Mouse (Mus musculus) embryonic facial prominence, embryonic 14.5 days (tissue): ENCODE data around the gene Arhgap45. TPM values are rescaled to one million over a fixed set of nuclear protein-coding genes. Genes with fewer than 3 reads are reported as not detected.

Experiments used
- ATAC-seq: fragments of 200-750 bp; cut with Nextera tagmentation; 2 replicates; pipeline ENCODE4 v1.8.0; 2017; ENCODE audit warnings: low read depth, moderate number of reproducible peaks, moderate TSS enrichment
- DNase-seq: peaks from one replicate; pipeline ENCODE4 v3.0.0-alpha.2; 2015; ENCODE audit warnings: low spot score
- H3K27ac ChIP-seq: fragments of 300-500 bp; sonication (generic); replicated peaks from 2 replicates; pipeline ENCODE4 v1.5.1; 2014; ENCODE audit warnings: low read depth, mild to moderate bottlenecking, low read length, moderate library complexity
- H3K27me3 ChIP-seq: fragments of 300-500 bp; sonication (generic); replicated peaks from 2 replicates; pipeline ENCODE4 v1.6.1; 2014; ENCODE audit warnings: low read length; ENCODE audit not compliant: control insufficient read depth, insufficient read depth
- H3K36me3 ChIP-seq: fragments of 300-500 bp; sonication (generic); 2 replicates; pipeline ENCODE4 v1.6.1; 2014; ENCODE audit warnings: low read length, mixed read lengths; ENCODE audit not compliant: control insufficient read depth, insufficient read depth
- H3K4me1 ChIP-seq: fragments of 300-500 bp; sonication (generic); 2 replicates; pipeline ENCODE4 v1.6.1; 2014; ENCODE audit warnings: antibody characterized with exemption, low read length; ENCODE audit not compliant: control insufficient read depth, insufficient read depth
- H3K4me2 ChIP-seq: fragments of 300-500 bp; sonication (generic); 2 replicates; pipeline ENCODE4 v1.6.1; 2014; ENCODE audit warnings: low read depth, mild to moderate bottlenecking, low read length, moderate library complexity, mixed read lengths
- H3K4me3 ChIP-seq: fragments of 300-500 bp; sonication (generic); 2 replicates; pipeline ENCODE4 v1.5.1; 2014; ENCODE audit warnings: low read depth, mild to moderate bottlenecking, low read length
- H3K9ac ChIP-seq: fragments of 300-500 bp; sonication (generic); 2 replicates; pipeline ENCODE4 v1.6.1; 2014; ENCODE audit warnings: low read depth, mild to moderate bottlenecking, low read length, moderate library complexity, mixed read lengths
- H3K9me3 ChIP-seq: fragments of 300-500 bp; sonication (generic); 2 replicates; pipeline ENCODE4 v1.6.1; 2016; ENCODE audit warnings: low read length; ENCODE audit not compliant: control insufficient read depth
- WGBS: fragments of 180-500 bp; shearing (Covaris S2); extraction: QIAGEN DNeasy Blood & Tissue Kit; methylation state at CpG from one replicate; pipeline ENCODE4 v1.1.7; 2014; 5-methylcytosine and 5-hydroxymethylcytosine counted together
- polyA plus RNA-seq: library from polyadenylated mRNA; unstranded; fragments of >200 nt; fragmentation: Nextera tagmentation; extraction: Ambion mirVana; gene quantifications from 2 replicates; pipeline ENCODE4 v1.2.1, GENCODE M21; 2014

Gene Arhgap45
- polyA plus RNA-seq, 1 experiment from 2014 or later: 4.4 TPM

GRCm38 (mm10) chr10:79997819-79998218 is 18.6 kb upstream of the Arhgap45 start:
- 6% methylated on average over 14 of the region's 15 CpGs for WGBS
- DNase-seq (no peak), ATAC-seq (no peak)
- H3K4me2 ChIP-seq: peak overlapping the region; percentile 92
- H3K27ac ChIP-seq: no peak overlapping the region
- H3K4me3 ChIP-seq: peak overlapping the region; percentile 51
- no peaks in the 10 kb centered on the region for H3K9me3 ChIP-seq
- peaks cover 7% of the 10 kb centered on the region for H3K27me3 ChIP-seq
- peaks cover 11% of the 10 kb centered on the region; the same call in 1 of the 2 replicates for H3K4me1 ChIP-seq
- H3K36me3 ChIP-seq: peaks cover 27% of the 10 kb centered on the region
- no peak overlapping the region for H3K9ac ChIP-seq

- DNase-seq (peak; percentile 70), ATAC-seq (no peak; the same call in 1 of the 2 replicates)
- Histone ChIP-seq H3K9ac (no peak overlapping the region), H3K4me1 (peaks cover 22% of the 10 kb centered on the region; the same call in 1 of the 2 replicates), H3K4me2 (no peak overlapping the region), H3K27ac (no peak overlapping the region), H3K4me3 (no peak overlapping the region), H3K27me3 (peaks cover 10% of the 10 kb centered on the region), H3K36me3 (no peaks in the 10 kb centered on the region), H3K9me3 (no peaks in the 10 kb centered on the region)
- WGBS: 83% methylated on average over 7 of the region's 9 CpGs
Measured at GRCm38 (mm10) chr10:80001945-80002344, 14.5 kb upstream of the Arhgap45 start.

GRCm38 (mm10) chr10:80002829-80003228 is 13.6 kb upstream of the Arhgap45 start:
- H3K9ac ChIP-seq: no peak overlapping the region; the same call in none of the 2 replicates
- H3K4me3 ChIP-seq: no peak overlapping the region
- no peak overlapping the region for H3K4me2 ChIP-seq
- peaks cover 10% of the 10 kb centered on the region for H3K27me3 ChIP-seq
- 0 out of 2 replicates have a peak overlapping the region, but pooled peaks have one; percentile 4 for H3K27ac ChIP-seq
- H3K9me3 ChIP-seq: no peaks in the 10 kb centered on the region
- DNase-seq (no peak), ATAC-seq (no peak)
- H3K4me1 ChIP-seq: peaks cover 17% of the 10 kb centered on the region; the same call in 1 of the 2 replicates
- 20% methylated on average over 21 of the region's 21 CpGs for WGBS
- no peaks in the 10 kb centered on the region for H3K36me3 ChIP-seq

GRCm38 (mm10) chr10:80003374-80004232 is 12.8 kb upstream of the Arhgap45 start:
- Histone ChIP-seq H3K4me3 (no peak overlapping the region), H3K27me3 (peaks cover 10% of the 10 kb centered on the region), H3K27ac (0 out of 2 replicates have a peak overlapping the region, but pooled peaks have one; percentile 4), H3K9ac (no peak overlapping the region; the same call in 1 of the 2 replicates), H3K9me3 (no peaks in the 10 kb centered on the region), H3K4me1 (peaks cover 16% of the 10 kb centered on the region; the same call in 1 of the 2 replicates), H3K36me3 (no peaks in the 10 kb centered on the region), H3K4me2 (no peak overlapping the region)
- ATAC-seq (no peak), DNase-seq (no peak)
- WGBS: 50% methylated on average over 9 of the region's 9 CpGs

- DNase-seq: no peak
- no peak for ATAC-seq
- Histone ChIP-seq H3K36me3 (no peaks in the 10 kb centered on the region), H3K4me3 (no peak overlapping the region), H3K9me3 (no peaks in the 10 kb centered on the region), H3K27ac (no peak overlapping the region), H3K4me2 (no peak overlapping the region), H3K4me1 (peaks cover 16% of the 10 kb centered on the region; the same call in 1 of the 2 replicates), H3K9ac (no peak overlapping the region), H3K27me3 (peaks cover 10% of the 10 kb centered on the region)
- WGBS: 87% methylated on average over 8 of the region's 8 CpGs
Measured at GRCm38 (mm10) chr10:80004233-80004705, 12.2 kb upstream of the Arhgap45 start.

- Histone ChIP-seq H3K9me3 (peaks cover 16% of the 10 kb centered on the region), H3K27me3 (peaks cover 44% of the 10 kb centered on the region), H3K9ac (no peak overlapping the region), H3K4me2 (no peak overlapping the region), H3K27ac (no peak overlapping the region), H3K4me3 (no peak overlapping the region), H3K36me3 (peaks cover 21% of the 10 kb centered on the region; the same call in 1 of the 2 replicates), H3K4me1 (no peaks in the 10 kb centered on the region)
- no peak for DNase-seq
- 87% methylated on average over 6 of the region's 6 CpGs for WGBS
- ATAC-seq: no peak
Measured at GRCm38 (mm10) chr10:80011740-80012139, 4.7 kb upstream of the Arhgap45 start.

- peaks cover 44% of the 10 kb centered on the region for H3K27me3 ChIP-seq
- H3K4me2 ChIP-seq: no peak overlapping the region
- ATAC-seq (no peak), DNase-seq (no peak)
- H3K9me3 ChIP-seq: peaks cover 16% of the 10 kb centered on the region
- H3K9ac ChIP-seq: 0 out of 2 replicates have a peak overlapping the region, but pooled peaks have one; percentile 25
- WGBS: 26% methylated on average over 25 of the region's 25 CpGs
- H3K27ac ChIP-seq: no peak overlapping the region
- H3K36me3 ChIP-seq: peaks cover 21% of the 10 kb centered on the region; the same call in 1 of the 2 replicates
- H3K4me3 ChIP-seq: no peak overlapping the region
- no peaks in the 10 kb centered on the region for H3K4me1 ChIP-seq
Measured at GRCm38 (mm10) chr10:80013609-80014008, 2.8 kb upstream of the Arhgap45 start.

- H3K4me3 ChIP-seq: no peak overlapping the region
- no peak overlapping the region for H3K9ac ChIP-seq
- H3K27ac ChIP-seq: no peak overlapping the region
- H3K27me3 ChIP-seq: peaks cover 44% of the 10 kb centered on the region
- no peak; the same call in 1 of the 2 replicates for ATAC-seq
- no peak for DNase-seq
- H3K36me3 ChIP-seq: peaks cover 17% of the 10 kb centered on the region; the same call in 1 of the 2 replicates
- peaks cover 16% of the 10 kb centered on the region for H3K9me3 ChIP-seq
- 24% methylated on average over 26 of the region's 28 CpGs for WGBS
- H3K4me2 ChIP-seq: no peak overlapping the region
- H3K4me1 ChIP-seq: 0 out of 2 replicates have a peak, but pooled peaks cover 7% of the 10 kb centered on the region
Measured at GRCm38 (mm10) chr10:80014484-80015290, 1.8 kb upstream of the Arhgap45 start.
